Mouse (Mus musculus) left cerebral cortex, postnatal 14 days (tissue): Measurements from ENCODE around the gene Pcnx3. TPM values are rescaled to one million over a fixed set of nuclear protein-coding genes. Genes with fewer than 3 reads are reported as not detected.

Experiments used
- DNase-seq, 2 experiments: peaks; one replicate each; pipeline ENCODE4 v3.0.0; 2021 to 2022; ENCODE audit warnings: low spot score in 2 of 2, mixed read lengths in 1 of 2
- intact Hi-C: fragments of 180-260 bp; cut with DNase I; formaldehyde crosslinking; loops from one replicate; pipeline ENCODE4 v1.15.1; 2025
- long read RNA-seq, 2 experiments: library from polyadenylated mRNA; stranded (forward); transcript quantifications; one replicate each; pipeline ENCODE4 v2.0.0; 2021
- total RNA-seq, 2 experiments: library from RNA; stranded (reverse); gene quantifications; 2 replicates each; pipeline ENCODE4 v1.2.3; 2021

Pcnx3 gene
- total RNA-seq: 10 to 100 TPM; 63.6 to 65.1 TPM
- long read RNA-seq, experiment 1, partial matches to known transcripts: 15 of 19 reads
- long read RNA-seq, experiment 1, other reads (novel, unspliced or antisense): 4 of 19 reads
- long read RNA-seq, experiment 2, partial matches to known transcripts: 16 of 16 reads
- long read RNA-seq, experiment 2, other reads (novel, unspliced or antisense): 0 of 16 reads

- peak; percentile 98 to 99 for DNase-seq
- intact Hi-C loops: no loop called here
Observed at GRCm38 (mm10) chr19:5688200-5689087, at the start of gene Pcnx3, which contains the start of gene Map3k11. Pcnx3 (minus strand) TSS chr19:5688908. Map3k11 (plus strand) TSS chr19:5688742.

GRCm38 (mm10) chr19:5734325-5734724 is 45.6 kb upstream of the Pcnx3 start:
- intact Hi-C loops: no loop called here
- no peak for DNase-seq

- peak; percentile 93 to 94 for DNase-seq
- intact Hi-C loops: no loop called here
Observed at GRCm38 (mm10) chr19:5731264-5731978, 42.7 kb upstream of the Pcnx3 start.

- no peak for DNase-seq
- intact Hi-C loops: no loop called here
Observed at GRCm38 (mm10) chr19:5730314-5731186, 41.8 kb upstream of the Pcnx3 start.

GRCm38 (mm10) chr19:5729444-5729815 is 40.7 kb upstream of the Pcnx3 start, which contains the start of gene Fam89b:
Fam89b (minus strand) TSS chr19:5729653.
- DNase-seq: peak; percentile 73 to 81
- intact Hi-C loops: loop anchor here (5.0 kb wide), 1 partner anchor 43 kb away; the partner anchor contains the start of gene Scyl1

- peak; percentile 67 to 70 for DNase-seq
- intact Hi-C loops: loop anchor here (1.0 to 5.0 kb wide), 2 partner anchors 37 to 43 kb away; partner anchors contain the start of gene Scyl1
Observed at GRCm38 (mm10) chr19:5728631-5729443, 40.1 kb upstream of the Pcnx3 start.

- intact Hi-C loops: loop anchor here (1.0 to 5.0 kb wide), 2 partner anchors 35 to 45 kb away; partner anchors contain the start of gene Scyl1
- DNase-seq: peak; percentile 85 to 89
Observed at GRCm38 (mm10) chr19:5727701-5728100, 39.0 kb upstream of the Pcnx3 start.

- no peak for DNase-seq
- intact Hi-C loops: loop anchor here (5.0 kb wide), 1 partner anchor 45 kb away; the partner anchor contains the start of gene Scyl1
Observed at GRCm38 (mm10) chr19:5726961-5727578, 38.4 kb upstream of the Pcnx3 start.

GRCm38 (mm10) chr19:5725767-5726515 is 37.2 kb upstream of the Pcnx3 start, which contains the start of gene Ehbp1l1:
Ehbp1l1 (minus strand) TSS chr19:5726317.
- DNase-seq: no peak
- intact Hi-C loops: loop anchor here (5.0 kb wide), 1 partner anchor 46 kb away; the partner anchor contains the start of gene Scyl1

GRCm38 (mm10) chr19:5725029-5725707 is 36.5 kb upstream of the Pcnx3 start:
- no peak for DNase-seq
- intact Hi-C loops: loop anchor here (5.0 kb wide), 1 partner anchor 47 kb away; the partner anchor contains the start of gene Scyl1

- no peak for DNase-seq
- intact Hi-C loops: no loop called here
Observed at GRCm38 (mm10) chr19:5724549-5724941, 35.8 kb upstream of the Pcnx3 start.

GRCm38 (mm10) chr19:5723934-5724548 is 35.3 kb upstream of the Pcnx3 start:
- DNase-seq: no peak
- intact Hi-C loops: no loop called here

- DNase-seq: no peak
- intact Hi-C loops: no loop called here
Observed at GRCm38 (mm10) chr19:5722848-5723425, 34.2 kb upstream of the Pcnx3 start.

GRCm38 (mm10) chr19:5721233-5721632 is 32.5 kb upstream of the Pcnx3 start:
- intact Hi-C loops: no loop called here
- no peak for DNase-seq

- intact Hi-C loops: loop anchor here (10.0 kb wide), 1 partner anchor 168 kb away; no protein-coding TSS in a partner anchor
- DNase-seq: no peak
Observed at GRCm38 (mm10) chr19:5716955-5717354, 28.2 kb upstream of the Pcnx3 start.
